Mouse (Mus musculus): Measurements from ENCODE around the gene Egfl8.

GRCm38 (mm10) chr17:34582528-34582927 lies 33.2 kb downstream of the Egfl8 start:
- TF ChIP-seq CTCF (IDR thresholded peaks at IDR 0.05; ENCODE audit: borderline replicate concordance, insufficient read depth, low read length) (no peak), POLR2A (IDR thresholded peaks at IDR 0.05; ENCODE audit: low read depth, low read length) (no peak)

All from embryonic fibroblast, embryonic 13.5 days (primary cell).